Mouse (Mus musculus) frontal cortex, adult 2 months (tissue): ENCODE measurements at regions not wholly inside any gene's neighbourhood (a gene's known extent, or its start where the extent isn't known, plus 50 kb on each side); places are given as distances from the start of the nearest gene placed in this dataset.
A peak's percentile ranks its signal among the peaks of the same experiment; 100 is the strongest.
"Not testable (repeated sequence)": the region's sequence is repeated elsewhere in the genome, so short reads cannot be mapped to it uniquely, and the experiment has no call there.

Experiments
- DNase-seq, 2 experiments: peaks; one replicate each; pipeline ENCODE4 v3.0.0; 2022; ENCODE audit warnings: low spot score in 1 of 2; ENCODE audit errors: extremely low spot score in 1 of 2

- DNase-seq = peak; percentile 32 to 57
Measured at GRCm38 (mm10) chr2:168424277-168425099, 143.0 kb upstream of the Kcng1 start.

GRCm38 (mm10) chr2:168423551-168423950 is 142.0 kb upstream of the Kcng1 start:
- DNase-seq = peak in 1 of 2 experiments; percentile 47

- DNase-seq = no peak
Measured at GRCm38 (mm10) chr2:168415140-168415539, 133.6 kb upstream of the Kcng1 start.

- DNase-seq = no peak
Measured at GRCm38 (mm10) chr2:168414110-168414872, 132.8 kb upstream of the Kcng1 start.

- DNase-seq = no peak
Measured at GRCm38 (mm10) chr2:168412853-168413252, 131.3 kb upstream of the Kcng1 start.

- peak; percentile 7 to 70 for DNase-seq
Measured at GRCm38 (mm10) chr2:168402782-168403513, 121.4 kb upstream of the Kcng1 start.

GRCm38 (mm10) chr2:168399088-168399709 is 117.7 kb upstream of the Kcng1 start:
- no peak for DNase-seq

GRCm38 (mm10) chr2:168396316-168396715 is 114.8 kb upstream of the Kcng1 start:
- no peak for DNase-seq

- no peak for DNase-seq
Measured at GRCm38 (mm10) chr2:168393341-168393740, 111.8 kb upstream of the Kcng1 start.

GRCm38 (mm10) chr2:168392171-168392570 is 110.6 kb upstream of the Kcng1 start:
- not testable (repeated sequence) for DNase-seq

- DNase-seq = peak; percentile 46 to 68
Measured at GRCm38 (mm10) chr2:168380606-168381005, 99.1 kb upstream of the Kcng1 start.

GRCm38 (mm10) chr2:168372356-168372755 is 90.8 kb upstream of the Kcng1 start:
- DNase-seq = no peak

- DNase-seq = no peak
Measured at GRCm38 (mm10) chr2:168371245-168371644, 89.7 kb upstream of the Kcng1 start.

GRCm38 (mm10) chr2:168359200-168359599 is 77.7 kb upstream of the Kcng1 start:
- no peak for DNase-seq

GRCm38 (mm10) chr2:168358551-168358950 is 77.0 kb upstream of the Kcng1 start:
- peak; percentile 45 to 64 for DNase-seq

- no peak for DNase-seq
Measured at GRCm38 (mm10) chr2:168357815-168358214, 76.3 kb upstream of the Kcng1 start.

- no peak for DNase-seq
Measured at GRCm38 (mm10) chr2:168354397-168354796, 72.9 kb upstream of the Kcng1 start.

GRCm38 (mm10) chr2:168352626-168353025 is 71.1 kb upstream of the Kcng1 start:
- DNase-seq = peak; percentile 59 to 85

- no peak for DNase-seq
Measured at GRCm38 (mm10) chr2:168352194-168352593, 70.7 kb upstream of the Kcng1 start.

GRCm38 (mm10) chr2:168345384-168345783 is 63.8 kb upstream of the Kcng1 start:
- DNase-seq = no peak

GRCm38 (mm10) chr2:168343705-168344104 is 62.2 kb upstream of the Kcng1 start:
- DNase-seq = no peak
